ENCODE assay signal across 9 mouse cellular contexts in genomic region chr6:48725476-48725875, GRCm38 (mm10). TPM values are rescaled to one million over a fixed set of nuclear protein-coding genes. Genes with fewer than 3 reads are reported as not detected.
DNase-seq lines count a peak whose midpoint lies in the region; ATAC-seq lines count a peak whose summit lies in the region.
"Had no signal": no experiment of that assay in that cellular context is flagged by ENCODE, and none has a peak within 500 bp of the region (broad histone marks: within the 10 kb centered on the region; RNA-seq: fewer than 3 reads in every experiment).

No protein-coding gene starts in this region.

- no peaks in the 10 kb centered on the region for H3K9me3 ChIP-seq in heart, embryonic 10.5 days
- H3K9me3 ChIP-seq in intestine, embryonic 15.5 days: no peaks in the 10 kb centered on the region
- H3K9me3 ChIP-seq in liver, embryonic 11.5 days (ENCODE audit: control insufficient read depth, low read length): no peaks in the 10 kb centered on the region
- H3K9me3 ChIP-seq: neural tube, embryonic 13.5 days had no signal

- peak; percentile 75 to 90 for DNase-seq in heart, adult 18-20 months
- no peak for DNase-seq in heart, embryonic 10.5 days (ENCODE audit: low spot score)
- peak; percentile 63 for DNase-seq in A20 (ENCODE audit: low read depth, low spot score)
- peak; percentile 58 to 75 for DNase-seq in lung, postnatal 4 days
- DNase-seq in liver, embryonic 11.5 days (ENCODE audit: low spot score): no peak

- H3K36me3 ChIP-seq in heart, embryonic 10.5 days: no peaks in the 10 kb centered on the region
- H3K36me3 ChIP-seq in intestine, embryonic 15.5 days: no peaks in the 10 kb centered on the region
- no peaks in the 10 kb centered on the region for H3K36me3 ChIP-seq in liver, embryonic 11.5 days (ENCODE audit: control insufficient read depth, insufficient read depth, low read length)
- H3K36me3 ChIP-seq: neural tube, embryonic 13.5 days had no signal

- no peak overlapping the region for H3K9ac ChIP-seq in intestine, embryonic 15.5 days
- H3K9ac ChIP-seq in liver, embryonic 11.5 days (ENCODE audit: low read depth, low read length): no peak overlapping the region
- H3K9ac ChIP-seq: neural tube, embryonic 13.5 days had no signal

- H3K27me3 ChIP-seq in heart, embryonic 10.5 days (ENCODE audit: insufficient read depth, poor library complexity, severe bottlenecking): no peaks in the 10 kb centered on the region
- no peaks in the 10 kb centered on the region for H3K27me3 ChIP-seq in intestine, embryonic 15.5 days (replicated peaks)
- no peaks in the 10 kb centered on the region for H3K27me3 ChIP-seq in liver, embryonic 11.5 days (replicated peaks; ENCODE audit: control insufficient read depth, insufficient read depth, low read length)
- H3K27me3 ChIP-seq: neural tube, embryonic 13.5 days had no signal

- no peak overlapping the region; the same call in 1 of the 2 replicates for H3K27ac ChIP-seq in heart, embryonic 10.5 days
- H3K27ac ChIP-seq in intestine, embryonic 15.5 days: no peak overlapping the region
- no peak overlapping the region for H3K27ac ChIP-seq in liver, embryonic 11.5 days (ENCODE audit: low read depth, low read length)
- H3K27ac ChIP-seq: neural tube, embryonic 13.5 days had no signal

- H3K4me1 ChIP-seq in heart, embryonic 10.5 days: peaks cover 9% of the 10 kb centered on the region
- H3K4me1 ChIP-seq in intestine, embryonic 15.5 days (replicated peaks): no peaks in the 10 kb centered on the region
- no peaks in the 10 kb centered on the region for H3K4me1 ChIP-seq in liver, embryonic 11.5 days (replicated peaks; ENCODE audit: control insufficient read depth, insufficient read depth, low read length)

- peak; percentile 60 for ATAC-seq in activated CD4-positive, CD25-positive, alpha-beta regulatory T cell, adult 4 months
- peak; percentile 75 for ATAC-seq in intestine, embryonic 15.5 days
- no peak for ATAC-seq in liver, embryonic 11.5 days (replicated peaks; ENCODE audit: low FRiP score)
- no peak for ATAC-seq in erythroid progenitor cell, adult 5-6 weeks (replicated peaks; ENCODE audit: low FRiP score, poor library complexity, severe bottlenecking)

- WGBS in heart, embryonic 10.5 days: 0% methylated on average over 1 of the region's 1 CpGs
- 0% methylated on average over 1 of the region's 1 CpGs for WGBS in intestine, embryonic 15.5 days
- WGBS in liver, embryonic 11.5 days: 20% methylated on average over 1 of the region's 1 CpGs

- no peak overlapping the region for H3K4me3 ChIP-seq in heart, embryonic 10.5 days
- H3K4me3 ChIP-seq in intestine, embryonic 15.5 days (replicated peaks): no peak overlapping the region
- H3K4me3 ChIP-seq in liver, embryonic 11.5 days (ENCODE audit: low read depth, low read length): no peak overlapping the region
- H3K4me3 ChIP-seq: neural tube, embryonic 13.5 days had no signal

- H3K4me2 ChIP-seq in intestine, embryonic 15.5 days (replicated peaks): no peak overlapping the region
- H3K4me2 ChIP-seq in liver, embryonic 11.5 days: no peak overlapping the region
- H3K4me2 ChIP-seq: neural tube, embryonic 13.5 days had no signal

RNA-seq across cellular contexts. Expression of gene Gimap7, which starts 7.1 kb away (rescaled TPM):
- total RNA-seq in heart, adult 18-20 months (2021): 1 to 10 TPM in 1 of 2 experiments, under 1 TPM in 1; 0.27 to 1.7 TPM
- not detected in 2 replicates for polyA plus RNA-seq in heart, embryonic 10.5 days (2016; fragmentation: Nextera tagmentation; extraction: Ambion mirVana)
- polyA plus RNA-seq in activated CD4-positive, CD25-positive, alpha-beta regulatory T cell, adult 4 months (2017; shearing (Covaris generic)): 100 to 1,000 TPM; 444 to 529 TPM
- polyA plus RNA-seq in intestine, embryonic 15.5 days (2015; fragmentation: Nextera tagmentation; extraction: Ambion mirVana): 0.18 and 0.30 TPM in 2 replicates
- polyA plus RNA-seq in liver, embryonic 11.5 days (2014; fragmentation: Nextera tagmentation; extraction: Ambion mirVana): not detected in 2 replicates
- 6.1 and 10.5 TPM in 2 replicates for total RNA-seq in erythroid progenitor cell, adult 5-6 weeks (2015; ENCODE audit: low replicate concordance)
- total RNA-seq in erythroid progenitor cell, adult 5-6 weeks (2017; ENCODE audit: low replicate concordance): 4.0 TPM in 1 of 2 replicates, not detected in the other
- polyA plus RNA-seq: neural tube, embryonic 13.5 days had no signal

RNA-seq across cellular contexts. Expression of gene Gm28053, which starts 7.1 kb away (rescaled TPM):
- 1 to 10 TPM; 3.8 to 4.0 TPM for total RNA-seq in heart, adult 18-20 months (2021)
- 1.9 and 2.5 TPM in 2 replicates for polyA plus RNA-seq in heart, embryonic 10.5 days (2016; fragmentation: Nextera tagmentation; extraction: Ambion mirVana)
- polyA plus RNA-seq in activated CD4-positive, CD25-positive, alpha-beta regulatory T cell, adult 4 months (2017; shearing (Covaris generic)): 10 to 100 TPM; 42.8 to 45.0 TPM
- 5.6 and 5.7 TPM in 2 replicates for polyA plus RNA-seq in intestine, embryonic 15.5 days (2015; fragmentation: Nextera tagmentation; extraction: Ambion mirVana)
- 0.77 and 2.2 TPM in 2 replicates for polyA plus RNA-seq in liver, embryonic 11.5 days (2014; fragmentation: Nextera tagmentation; extraction: Ambion mirVana)
- not detected in 2 replicates for total RNA-seq in erythroid progenitor cell, adult 5-6 weeks (2015; ENCODE audit: low replicate concordance)
- 1.9 and 23.4 TPM in 2 replicates for total RNA-seq in erythroid progenitor cell, adult 5-6 weeks (2017; ENCODE audit: low replicate concordance)

RNA-seq across cellular contexts. Expression of gene Gimap1, which starts 13.4 kb away (rescaled TPM):
- 10 to 100 TPM in 1 of 2 experiments, 1 to 10 TPM in 1; 9.9 to 13.3 TPM for total RNA-seq in heart, adult 18-20 months (2021)
- 14.6 and 19.0 TPM in 2 replicates for polyA plus RNA-seq in heart, embryonic 10.5 days (2016; fragmentation: Nextera tagmentation; extraction: Ambion mirVana)
- polyA plus RNA-seq in activated CD4-positive, CD25-positive, alpha-beta regulatory T cell, adult 4 months (2017; shearing (Covaris generic)): 100 to 1,000 TPM; 321 to 429 TPM
- 31.0 and 34.9 TPM in 2 replicates for polyA plus RNA-seq in intestine, embryonic 15.5 days (2015; fragmentation: Nextera tagmentation; extraction: Ambion mirVana)
- polyA plus RNA-seq in liver, embryonic 11.5 days (2014; fragmentation: Nextera tagmentation; extraction: Ambion mirVana): 14.1 and 15.4 TPM in 2 replicates
- total RNA-seq in erythroid progenitor cell, adult 5-6 weeks (2015; ENCODE audit: low replicate concordance): 4.3 and 7.1 TPM in 2 replicates
- total RNA-seq in erythroid progenitor cell, adult 5-6 weeks (2017; ENCODE audit: low replicate concordance): 3.6 and 4.3 TPM in 2 replicates

RNA-seq across cellular contexts. Expression of gene Gimap6, which starts 17.5 kb away (rescaled TPM):
- total RNA-seq in heart, adult 18-20 months (2021): 10 to 100 TPM; 29.6 to 36.9 TPM
- 21.3 and 26.0 TPM in 2 replicates for polyA plus RNA-seq in heart, embryonic 10.5 days (2016; fragmentation: Nextera tagmentation; extraction: Ambion mirVana)
- 100 to 1,000 TPM; 849 to 944 TPM for polyA plus RNA-seq in activated CD4-positive, CD25-positive, alpha-beta regulatory T cell, adult 4 months (2017; shearing (Covaris generic))
- 20.4 and 21.1 TPM in 2 replicates for polyA plus RNA-seq in intestine, embryonic 15.5 days (2015; fragmentation: Nextera tagmentation; extraction: Ambion mirVana)
- 18.0 and 18.6 TPM in 2 replicates for polyA plus RNA-seq in liver, embryonic 11.5 days (2014; fragmentation: Nextera tagmentation; extraction: Ambion mirVana)
- 11.2 and 30.2 TPM in 2 replicates for total RNA-seq in erythroid progenitor cell, adult 5-6 weeks (2015; ENCODE audit: low replicate concordance)
- total RNA-seq in erythroid progenitor cell, adult 5-6 weeks (2017; ENCODE audit: low replicate concordance): 17.7 and 25.0 TPM in 2 replicates

RNA-seq across cellular contexts. Expression of gene Gimap5, which starts 20.5 kb away (rescaled TPM):
- 1 to 10 TPM; 4.9 to 5.0 TPM for total RNA-seq in heart, adult 18-20 months (2021)
- 2.7 and 4.0 TPM in 2 replicates for polyA plus RNA-seq in heart, embryonic 10.5 days (2016; fragmentation: Nextera tagmentation; extraction: Ambion mirVana)
- polyA plus RNA-seq in activated CD4-positive, CD25-positive, alpha-beta regulatory T cell, adult 4 months (2017; shearing (Covaris generic)): 100 to 1,000 TPM; 198 to 220 TPM
- 10.5 and 10.9 TPM in 2 replicates for polyA plus RNA-seq in intestine, embryonic 15.5 days (2015; fragmentation: Nextera tagmentation; extraction: Ambion mirVana)
- polyA plus RNA-seq in liver, embryonic 11.5 days (2014; fragmentation: Nextera tagmentation; extraction: Ambion mirVana): 3.5 and 4.0 TPM in 2 replicates
- total RNA-seq in erythroid progenitor cell, adult 5-6 weeks (2015; ENCODE audit: low replicate concordance): 8.0 and 23.4 TPM in 2 replicates
- total RNA-seq in erythroid progenitor cell, adult 5-6 weeks (2017; ENCODE audit: low replicate concordance): 2.8 and 4.2 TPM in 2 replicates

Comparison
In these comparisons a context has a peak if more than half of its experiments do, and no peak if none do; other contexts are left out.
1. DNase-seq: peak in heart, adult 18-20 months (2 of 2), A20 (single experiment) and lung, postnatal 4 days (2 of 2); none in heart, embryonic 10.5 days (single experiment) and liver, embryonic 11.5 days (single experiment).
2. ATAC-seq: peak in activated CD4-positive, CD25-positive, alpha-beta regulatory T cell, adult 4 months (single experiment) and intestine, embryonic 15.5 days (single experiment); none in liver, embryonic 11.5 days (single experiment) and erythroid progenitor cell, adult 5-6 weeks (single experiment).
3. RNA of gene Gimap7, which starts 7.1 kb away (polyA plus RNA-seq): 444 to 529 TPM in activated CD4-positive, CD25-positive, alpha-beta regulatory T cell, adult 4 months; 0.18 to 0.30 TPM in intestine, embryonic 15.5 days, not detected in liver, embryonic 11.5 days and not detected in heart, embryonic 10.5 days; every median in the first group is over 100 times any median in the second.